Mouse (Mus musculus): ENCODE measurements at regions not wholly inside any gene's neighbourhood (a gene's known extent, or its start where the extent isn't known, plus 50 kb on each side); places are given as distances from the start of the nearest gene placed in this dataset.
"Not testable (repeated sequence)": the region's sequence is repeated elsewhere in the genome, so short reads cannot be mapped to it uniquely, and the experiment has no call there.

DNA sequence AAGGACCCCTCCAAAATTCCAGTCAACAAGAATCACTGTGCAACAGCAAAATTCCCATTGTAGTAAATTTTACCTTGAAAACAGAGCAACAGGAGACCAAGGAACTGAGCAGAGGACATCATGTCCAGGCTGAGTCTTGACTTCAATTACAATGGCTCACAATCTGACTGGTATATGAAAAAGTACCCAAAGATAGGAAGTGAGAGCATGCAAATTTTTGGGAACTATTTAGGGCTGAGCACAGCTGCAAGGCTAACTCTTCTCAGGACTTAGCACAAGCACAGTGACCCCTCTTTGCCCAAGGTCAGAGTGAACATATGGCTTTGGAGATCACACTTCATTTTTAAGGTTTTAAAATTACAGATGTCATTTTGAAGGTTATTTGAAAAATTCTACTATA, 1096.7 kb upstream of the Tacstd2 start:
- not testable (repeated sequence) for DNase-seq (ENCODE audit: low spot score)

DNA sequence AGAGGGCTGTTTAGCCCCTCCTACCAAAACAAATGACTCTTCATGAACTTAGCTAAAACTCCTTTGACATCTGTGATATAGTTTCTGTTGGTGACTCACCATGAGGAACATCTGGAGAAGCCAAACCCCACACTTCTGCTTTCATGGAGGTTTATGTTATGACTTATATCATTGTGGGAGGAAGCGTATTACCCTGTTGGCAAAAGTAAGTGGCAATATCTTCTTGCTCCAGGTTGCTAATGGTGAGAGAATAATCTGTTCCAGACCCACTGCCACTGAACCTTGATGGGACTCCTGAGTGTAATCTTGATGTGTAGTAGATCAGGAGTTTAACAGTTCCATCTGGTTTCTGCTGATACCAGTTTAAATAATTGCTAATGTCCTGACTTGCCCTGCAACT, 1096.2 kb upstream of the Tacstd2 start:
- no peak for DNase-seq (ENCODE audit: low spot score)

DNA sequence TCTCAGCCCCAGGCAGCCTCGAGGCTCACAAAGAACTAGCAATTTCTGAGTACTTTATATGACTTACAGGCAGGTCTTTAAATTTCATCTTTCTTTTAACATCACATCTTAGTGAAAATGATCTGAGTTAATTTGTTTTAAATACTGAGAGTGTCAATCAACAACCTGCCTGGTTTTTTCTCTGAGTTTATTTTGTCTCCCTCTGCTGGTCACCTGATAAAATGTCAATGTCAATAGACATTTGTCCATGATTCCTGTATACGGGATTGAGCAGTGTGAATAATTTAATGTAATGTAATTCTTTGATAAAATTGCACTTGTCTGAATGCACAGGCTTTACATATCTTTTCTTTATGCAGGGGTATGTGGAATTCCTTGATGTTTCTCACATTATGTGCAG, 1070.4 kb upstream of the Tacstd2 start:
- no peak for DNase-seq (ENCODE audit: low spot score)
